Mouse (Mus musculus): ENCODE data around the gene Xpo4. TPM values are rescaled to one million over a fixed set of nuclear protein-coding genes. Genes with fewer than 3 reads are reported as not detected.

The Xpo4 gene
- polyA plus RNA-seq, 1 experiment, result 0.72 TPM

GRCm38 (mm10) chr14:57529086-57529785 lies 136.0 kb downstream of the Xpo4 start:
- no peak for TF ChIP-seq TAL1 (IDR thresholded peaks at IDR 0.05; ENCODE audit: low read length)
- TF ChIP-seq GATA1 (IDR thresholded peaks at IDR 0.05; ENCODE audit: low read length), result no peak
- Histone ChIP-seq H3K4me1 (ENCODE audit: control insufficient read depth) (peaks cover 15% of the 10 kb centered on the region), H3K27me3 (ENCODE audit: control insufficient read depth) (peaks cover 47% of the 10 kb centered on the region)

GRCm38 (mm10) chr14:57527598-57527997 lies 137.6 kb downstream of the Xpo4 start:
- Histone ChIP-seq H3K9me3 (ENCODE audit: control insufficient read depth, low read length) (peaks cover 14% of the 10 kb centered on the region), H3K4me3 (replicated peaks) (no peak overlapping the region), H3K27me3 (ENCODE audit: control insufficient read depth) (peaks cover 60% of the 10 kb centered on the region), H3K36me3 (ENCODE audit: control insufficient read depth) (no peaks in the 10 kb centered on the region), H3K4me1 (ENCODE audit: control insufficient read depth) (peaks cover 15% of the 10 kb centered on the region)
- TF ChIP-seq TAL1 (IDR thresholded peaks at IDR 0.05; ENCODE audit: low read length), result no peak
- TF ChIP-seq GATA1 (IDR thresholded peaks at IDR 0.05; ENCODE audit: low read length), result no peak

More at GRCm38 (mm10) chr14:57529086-57529785, 136.0 kb downstream of the Xpo4 start:
- Histone ChIP-seq H3K9me3 (ENCODE audit: control insufficient read depth, low read length) (peaks cover 11% of the 10 kb centered on the region), H3K36me3 (ENCODE audit: control insufficient read depth) (no peaks in the 10 kb centered on the region), H3K4me3 (replicated peaks) (no peak overlapping the region)

Other genes starting within 250 kb of the Xpo4 start
- gene Ift88, start 241.4 kb downstream of the Xpo4 start, polyA plus RNA-seq (2012), result not detected in 2 replicates
- not detected in 2 replicates for gene Il17d, start 140.7 kb downstream of the Xpo4 start, polyA plus RNA-seq (2012)
- 0.10 and 0.20 TPM in 2 replicates for gene Eef1akmt1, start 93.8 kb downstream of the Xpo4 start, polyA plus RNA-seq (2012)
- gene Gm49361, start 80.7 kb upstream of the Xpo4 start, polyA plus RNA-seq (2012), result 0.20 and 0.37 TPM in 2 replicates
- gene Lats2, start 93.0 kb upstream of the Xpo4 start, polyA plus RNA-seq (2012), result 1.5 TPM in 2 replicates
- gene Sap18, start 132.8 kb upstream of the Xpo4 start, polyA plus RNA-seq (2012), result 83.5 and 87.7 TPM in 2 replicates
- gene Ska3, start 160.8 kb upstream of the Xpo4 start, polyA plus RNA-seq (2012), result 0.33 and 0.77 TPM in 2 replicates
- gene Mrpl57, start 160.8 kb upstream of the Xpo4 start, polyA plus RNA-seq (2012), result 67.6 and 75.2 TPM in 2 replicates
- 0.01 TPM in 1 of 2 replicates, not detected in the other for gene Zdhhc20, start 224.8 kb upstream of the Xpo4 start, polyA plus RNA-seq (2012)

Data from erythroblast, embryonic 14.5 days (primary cell).